Mouse (Mus musculus): ENCODE data around the gene Fsd1. TPM values are rescaled to one million over a fixed set of nuclear protein-coding genes. Genes with fewer than 3 reads are reported as not detected.

The Fsd1 gene
- polyA plus RNA-seq, 1 experiment from 2014 or later, result 0.22 TPM

DNA sequence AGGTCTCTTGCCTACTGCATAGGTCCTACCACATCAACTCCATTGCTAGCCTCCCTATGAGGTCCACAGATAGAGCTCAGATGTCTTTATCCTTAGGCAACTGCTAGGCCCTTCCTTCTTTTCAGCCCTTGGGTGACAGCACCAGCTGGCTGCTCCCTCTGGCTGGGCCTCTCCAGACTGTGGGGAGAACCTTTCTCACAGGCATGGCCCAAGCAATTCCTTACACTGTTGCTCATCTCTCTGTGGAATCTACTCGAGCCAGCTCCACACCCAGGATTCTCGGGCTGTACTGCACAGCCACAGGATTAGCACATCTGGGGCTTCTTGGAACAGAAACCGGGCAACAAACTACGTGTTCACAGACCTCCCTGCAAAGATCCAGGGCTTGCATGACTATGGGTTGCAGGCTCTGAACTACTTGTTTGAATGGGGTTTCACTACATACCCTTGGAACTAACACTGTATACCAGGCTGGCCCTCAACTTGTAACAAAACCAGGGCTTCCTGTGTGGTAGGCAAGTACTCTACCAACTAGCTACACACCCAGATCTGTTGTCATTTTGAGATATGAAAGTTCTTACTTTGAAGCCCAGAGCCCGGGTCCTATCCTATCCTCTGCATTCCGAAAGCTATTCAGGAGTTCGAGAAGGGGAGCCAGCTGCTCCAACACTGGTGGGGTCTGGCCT lies 47.9 kb downstream of the Fsd1 start:
- no peak overlapping the region for H3K9ac ChIP-seq (ENCODE audit: low read depth, low read length)
- WGBS (ENCODE audit: insufficient replicate concordance), result 76% methylated on average over 7 of the region's 7 CpGs

DNA sequence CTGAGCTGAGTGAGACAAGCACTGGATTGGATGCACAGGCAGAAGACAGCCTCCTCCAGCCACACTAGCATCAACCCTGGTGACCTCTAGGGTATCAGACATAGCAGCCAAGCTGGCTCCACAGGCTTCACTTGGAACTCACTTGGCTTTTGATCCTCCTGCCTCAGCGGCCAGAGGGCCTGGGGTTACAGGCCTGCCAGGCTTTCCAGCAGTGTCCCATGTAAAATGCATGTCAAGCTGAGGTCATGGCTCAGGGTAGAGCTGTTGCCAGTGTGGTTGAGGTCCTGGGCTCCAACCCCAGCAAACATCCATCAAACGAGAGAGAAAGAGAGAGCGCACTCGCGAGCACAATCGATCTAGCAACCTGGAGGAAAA lies 48.4 kb downstream of the Fsd1 start:
- H3K4me2 ChIP-seq (ENCODE audit: low read depth, low read length), result peak overlapping the region; percentile 83
- H3K36me3 ChIP-seq (ENCODE audit: control insufficient read depth, insufficient read depth), result no peaks in the 10 kb centered on the region
- no peak overlapping the region; the same call in 1 of the 2 replicates for H3K27ac ChIP-seq (ENCODE audit: low read length)
- WGBS (ENCODE audit: insufficient replicate concordance), result 77% methylated on average over 6 of the region's 6 CpGs
- H3K9me3 ChIP-seq (replicated peaks; ENCODE audit: control insufficient read depth, low read length), result no peaks in the 10 kb centered on the region
- H3K4me3 ChIP-seq (ENCODE audit: low read depth, low read length), result peak overlapping the region; percentile 93
- H3K4me1 ChIP-seq (ENCODE audit: control insufficient read depth, low read depth, low read length), result peaks cover 55% of the 10 kb centered on the region
- no peak for ATAC-seq (ENCODE audit: low read depth)
- peak overlapping the region; percentile 98 for H3K9ac ChIP-seq (ENCODE audit: low read depth, low read length)
- H3K27me3 ChIP-seq (ENCODE audit: control insufficient read depth, insufficient read depth, low read depth, low read length), result no peaks in the 10 kb centered on the region

More for the DNA sequence above, 47.9 kb downstream of the Fsd1 start:
- H3K4me3 ChIP-seq (ENCODE audit: low read depth, low read length), result peak overlapping the region; percentile 93; the same call in 1 of the 2 replicates
- H3K4me1 ChIP-seq (ENCODE audit: control insufficient read depth, low read depth, low read length), result peaks cover 55% of the 10 kb centered on the region
- no peaks in the 10 kb centered on the region for H3K9me3 ChIP-seq (replicated peaks; ENCODE audit: control insufficient read depth, low read length)
- H3K27ac ChIP-seq (ENCODE audit: low read length), result no peak overlapping the region
- no peak overlapping the region for H3K4me2 ChIP-seq (ENCODE audit: low read depth, low read length)
- ATAC-seq (ENCODE audit: low read depth), result no peak
- H3K36me3 ChIP-seq (ENCODE audit: control insufficient read depth, insufficient read depth), result no peaks in the 10 kb centered on the region
- H3K27me3 ChIP-seq (ENCODE audit: control insufficient read depth, insufficient read depth, low read depth, low read length), result no peaks in the 10 kb centered on the region

DNA sequence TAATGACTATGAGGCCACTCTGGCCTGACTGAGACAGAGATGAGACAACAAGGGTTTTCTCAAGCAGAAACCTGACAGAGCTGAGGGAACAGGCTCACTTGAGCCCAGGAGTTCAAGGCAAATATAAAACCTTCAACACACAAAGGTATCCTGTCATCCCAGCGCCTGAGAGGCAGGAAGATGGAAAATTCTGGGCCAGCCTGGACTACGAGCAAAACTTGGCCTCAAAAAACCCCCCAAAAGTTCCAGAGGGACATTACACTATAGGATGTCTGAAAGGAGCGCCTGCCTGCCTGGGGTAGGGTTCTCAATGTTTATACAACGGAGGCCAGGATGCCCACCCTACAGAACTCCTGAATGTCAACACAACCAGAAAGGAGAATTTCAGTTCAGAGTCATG lies 48.9 kb downstream of the Fsd1 start:
- no peak for ATAC-seq (ENCODE audit: low read depth)
- WGBS (ENCODE audit: insufficient replicate concordance), result 55% methylated on average over 4 of the region's 4 CpGs
- no peaks in the 10 kb centered on the region for H3K36me3 ChIP-seq (ENCODE audit: control insufficient read depth, insufficient read depth)

DNA sequence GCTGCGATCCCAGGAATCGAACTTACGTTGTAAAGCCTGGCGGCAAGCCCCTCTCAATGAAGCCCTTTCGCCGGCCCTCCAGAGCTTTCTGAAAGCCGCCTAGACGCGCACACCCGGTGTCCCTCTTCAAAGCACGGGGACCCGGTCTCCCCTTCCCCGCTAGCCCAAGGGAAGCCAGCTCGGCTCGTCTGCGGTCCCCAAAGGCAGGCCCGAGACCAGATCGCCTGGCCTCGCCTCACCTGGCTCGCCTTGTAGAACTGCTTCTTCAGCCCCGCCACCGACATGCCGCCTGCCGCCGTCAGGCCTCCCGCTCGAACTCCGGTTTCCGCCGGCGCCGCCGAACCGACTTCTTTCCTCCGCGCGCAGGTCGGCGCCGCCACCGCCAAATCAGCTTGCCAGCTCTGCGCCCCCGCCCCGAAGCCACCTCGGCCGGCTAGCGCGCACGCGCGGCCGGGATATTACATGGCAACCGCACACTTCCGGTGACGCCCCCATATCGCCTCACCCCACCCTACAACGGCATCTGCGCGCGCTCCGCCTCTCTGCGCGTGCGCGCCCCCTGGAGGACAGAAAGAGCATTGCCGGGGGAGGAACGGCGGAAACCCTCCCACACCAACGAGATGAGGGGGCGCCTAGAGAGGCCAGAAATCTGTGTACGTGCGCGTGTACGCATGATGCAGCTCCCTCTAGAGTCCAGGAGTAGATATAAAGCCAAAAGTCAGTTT lies 50.0 kb downstream of the Fsd1 start, which contains the start of gene Sh3gl1:
Gene Sh3gl1 (minus strand): TSS at position 460 of the 725 bp plus-strand sequence.
- Histone ChIP-seq H3K4me1 (ENCODE audit: control insufficient read depth, low read depth, low read length) (peaks cover 49% of the 10 kb centered on the region), H3K9me3 (replicated peaks; ENCODE audit: control insufficient read depth, low read length) (no peaks in the 10 kb centered on the region), H3K27me3 (ENCODE audit: control insufficient read depth, insufficient read depth, low read depth, low read length) (no peaks in the 10 kb centered on the region), H3K4me3 (ENCODE audit: low read depth, low read length) (peak within 1 kb of the TSS; percentile 93), H3K27ac (ENCODE audit: low read length) (peak within 1 kb of the TSS; percentile 93), H3K36me3 (ENCODE audit: control insufficient read depth, insufficient read depth) (no peaks in the 10 kb centered on the region), H3K4me2 (ENCODE audit: low read depth, low read length) (peak within 1 kb of the TSS; percentile 83), H3K9ac (ENCODE audit: low read depth, low read length) (peak within 1 kb of the TSS; percentile 98)
- under 1% methylated on average over 74 of the region's 74 CpGs for WGBS (ENCODE audit: insufficient replicate concordance)
- peak; percentile 89 for ATAC-seq (ENCODE audit: low read depth)

More for the DNA sequence above, 48.9 kb downstream of the Fsd1 start:
- Histone ChIP-seq H3K4me2 (ENCODE audit: low read depth, low read length) (peak overlapping the region; percentile 83), H3K4me3 (ENCODE audit: low read depth, low read length) (peak overlapping the region; percentile 93), H3K27ac (ENCODE audit: low read length) (peak overlapping the region; percentile 11; the same call in 1 of the 2 replicates), H3K27me3 (ENCODE audit: control insufficient read depth, insufficient read depth, low read depth, low read length) (no peaks in the 10 kb centered on the region), H3K9me3 (replicated peaks; ENCODE audit: control insufficient read depth, low read length) (no peaks in the 10 kb centered on the region), H3K9ac (ENCODE audit: low read depth, low read length) (peak overlapping the region; percentile 98), H3K4me1 (ENCODE audit: control insufficient read depth, low read depth, low read length) (peaks cover 55% of the 10 kb centered on the region)

DNA sequence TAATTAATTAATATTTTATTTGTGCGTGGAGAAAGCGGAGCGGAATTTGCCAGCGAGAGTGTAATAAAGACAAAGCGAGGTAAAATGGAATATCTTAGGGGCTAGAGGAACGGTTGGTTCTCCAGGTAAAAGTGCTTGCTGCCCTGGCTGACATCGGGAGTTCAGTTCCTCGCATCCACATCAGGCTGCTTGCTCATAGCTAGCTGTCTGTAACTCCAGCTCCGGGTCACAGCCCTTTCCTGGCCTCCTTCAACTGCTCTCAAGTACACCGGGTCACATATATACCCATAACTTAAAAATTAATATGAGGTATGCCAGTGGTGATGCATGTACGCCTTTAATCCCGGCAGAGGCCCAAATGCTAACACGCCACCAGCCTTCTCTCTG lies 50.6 kb downstream of the Fsd1 start:
- Histone ChIP-seq H3K36me3 (ENCODE audit: control insufficient read depth, insufficient read depth) (no peaks in the 10 kb centered on the region), H3K4me3 (ENCODE audit: low read depth, low read length) (peak overlapping the region; percentile 93), H3K4me2 (ENCODE audit: low read depth, low read length) (peak overlapping the region; percentile 65), H3K9me3 (replicated peaks; ENCODE audit: control insufficient read depth, low read length) (no peaks in the 10 kb centered on the region), H3K9ac (ENCODE audit: low read depth, low read length) (peak overlapping the region; percentile 52), H3K27ac (ENCODE audit: low read length) (0 out of 2 replicates have a peak overlapping the region, but pooled peaks have one; percentile 16), H3K27me3 (ENCODE audit: control insufficient read depth, insufficient read depth, low read depth, low read length) (no peaks in the 10 kb centered on the region), H3K4me1 (ENCODE audit: control insufficient read depth, low read depth, low read length) (peaks cover 50% of the 10 kb centered on the region)
- ATAC-seq (ENCODE audit: low read depth), result no peak
- 34% methylated on average over 13 of the region's 13 CpGs for WGBS (ENCODE audit: insufficient replicate concordance)

DNA sequence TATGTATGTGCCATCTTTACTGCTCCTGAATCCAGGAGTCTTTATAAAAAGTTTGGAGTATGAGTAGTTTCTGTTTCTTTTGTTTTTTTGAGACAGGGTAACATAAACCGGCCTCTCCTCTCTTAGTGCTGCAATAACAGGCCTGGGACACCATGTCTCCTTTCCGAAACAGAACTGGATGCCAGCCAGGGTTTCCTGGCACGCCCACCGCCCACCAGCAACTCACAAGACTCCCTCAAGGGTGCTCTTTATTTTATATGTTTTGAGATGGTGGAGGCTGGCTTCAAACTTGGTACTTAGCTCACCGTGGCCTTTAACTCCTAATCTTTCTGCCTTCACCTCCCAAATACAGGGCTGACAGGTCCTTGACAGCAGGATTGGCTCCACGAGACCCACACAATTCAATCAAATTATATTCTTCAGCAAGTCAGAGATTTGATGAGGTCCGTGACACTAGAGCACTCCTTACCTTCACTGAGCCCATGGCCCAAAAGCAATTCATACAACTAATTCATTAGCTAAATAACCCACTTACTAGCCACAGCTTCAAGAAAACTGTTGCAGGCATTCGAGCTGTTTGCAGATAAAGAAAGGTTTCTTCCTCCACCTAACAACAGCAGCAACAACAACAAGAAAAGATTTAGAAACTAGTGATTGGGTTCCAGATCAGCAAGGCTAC lies 52.4 kb downstream of the Fsd1 start:
- H3K4me3 ChIP-seq (ENCODE audit: low read depth, low read length), result no peak overlapping the region
- WGBS (ENCODE audit: insufficient replicate concordance), result 76% methylated on average over 8 of the region's 8 CpGs
- H3K27ac ChIP-seq (ENCODE audit: low read length), result 0 out of 2 replicates have a peak overlapping the region, but pooled peaks have one; percentile 20
- peaks cover 34% of the 10 kb centered on the region for H3K4me1 ChIP-seq (ENCODE audit: control insufficient read depth, low read depth, low read length)
- H3K36me3 ChIP-seq (ENCODE audit: control insufficient read depth, insufficient read depth), result peaks cover 3% of the 10 kb centered on the region
- no peak for ATAC-seq (ENCODE audit: low read depth)
- no peaks in the 10 kb centered on the region for H3K27me3 ChIP-seq (ENCODE audit: control insufficient read depth, insufficient read depth, low read depth, low read length)
- no peak overlapping the region for H3K9ac ChIP-seq (ENCODE audit: low read depth, low read length)
- H3K4me2 ChIP-seq (ENCODE audit: low read depth, low read length), result no peak overlapping the region
- no peaks in the 10 kb centered on the region for H3K9me3 ChIP-seq (replicated peaks; ENCODE audit: control insufficient read depth, low read length)

DNA sequence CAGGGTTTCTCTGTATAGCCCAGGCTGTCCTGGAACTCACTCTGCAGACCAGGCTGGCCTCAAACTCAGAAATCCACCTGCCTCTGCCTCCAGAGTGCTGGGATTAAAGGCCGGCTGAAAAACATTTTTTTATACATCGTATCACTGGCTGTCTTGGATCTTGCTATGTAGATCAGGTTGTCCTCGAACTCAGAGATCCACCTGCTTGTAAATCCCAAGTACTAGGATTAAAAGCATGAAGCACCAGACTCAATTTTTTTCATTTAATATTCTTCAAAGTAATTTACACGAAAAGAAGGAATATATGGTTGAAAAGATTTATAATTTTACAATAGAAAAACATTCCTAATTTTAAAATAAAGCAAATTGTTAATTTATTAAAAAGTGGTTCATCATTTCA lies 53.0 kb downstream of the Fsd1 start:
- WGBS (ENCODE audit: insufficient replicate concordance), result 61% methylated on average over 4 of the region's 4 CpGs
- peak overlapping the region; percentile 75 for H3K4me3 ChIP-seq (ENCODE audit: low read depth, low read length)
- H3K4me1 ChIP-seq (ENCODE audit: control insufficient read depth, low read depth, low read length), result peaks cover 29% of the 10 kb centered on the region
- 0 out of 2 replicates have a peak overlapping the region, but pooled peaks have one; percentile 20 for H3K27ac ChIP-seq (ENCODE audit: low read length)
- peak overlapping the region; percentile 81 for H3K4me2 ChIP-seq (ENCODE audit: low read depth, low read length)
- peak overlapping the region; percentile 71; the same call in 1 of the 2 replicates for H3K9ac ChIP-seq (ENCODE audit: low read depth, low read length)
- no peaks in the 10 kb centered on the region for H3K27me3 ChIP-seq (ENCODE audit: control insufficient read depth, insufficient read depth, low read depth, low read length)
- no peaks in the 10 kb centered on the region for H3K9me3 ChIP-seq (replicated peaks; ENCODE audit: control insufficient read depth, low read length)
- ATAC-seq (ENCODE audit: low read depth), result no peak
- peaks cover 9% of the 10 kb centered on the region for H3K36me3 ChIP-seq (ENCODE audit: control insufficient read depth, insufficient read depth)

DNA sequence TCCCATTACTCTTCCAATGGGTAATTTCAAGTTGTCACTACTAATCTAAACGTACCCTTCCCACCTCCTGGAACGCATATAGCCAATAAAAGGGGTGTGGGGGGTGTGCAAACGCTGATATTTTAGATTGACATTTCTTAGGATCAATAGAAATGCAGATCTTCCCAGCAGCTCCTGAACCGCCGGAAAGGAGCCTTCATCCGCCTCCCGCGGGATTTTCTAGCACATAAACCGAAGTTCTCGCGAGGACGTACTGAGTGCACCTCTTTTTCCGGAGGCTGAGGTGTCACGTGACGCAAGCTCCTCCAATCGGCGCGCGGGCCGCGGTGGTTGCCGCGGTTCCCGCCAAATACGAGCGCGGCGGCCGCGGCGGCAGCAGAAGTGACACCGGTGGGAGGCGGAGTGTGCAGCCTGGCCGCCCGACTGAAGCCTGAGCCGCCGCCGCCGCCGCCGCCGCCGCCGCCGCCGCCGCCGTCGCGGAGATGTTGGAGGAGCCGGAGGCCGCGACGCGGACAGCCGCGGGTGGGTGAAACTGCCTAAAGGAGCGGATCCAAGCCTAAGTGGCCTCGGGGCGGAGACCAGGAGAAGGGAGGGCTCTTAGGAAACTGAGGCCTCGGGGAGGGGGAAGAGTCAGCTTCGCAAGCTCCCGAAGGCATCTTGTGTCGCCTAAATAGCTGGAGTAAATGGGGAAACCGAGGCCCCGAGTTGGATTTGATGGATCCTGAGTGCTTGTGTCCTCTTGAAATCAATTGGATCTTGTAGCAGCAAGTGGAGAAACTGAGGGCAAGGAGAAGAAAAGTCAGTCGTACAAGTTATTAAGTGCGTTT lies 53.9 kb downstream of the Fsd1 start, which contains the start of gene Chaf1a:
Gene Chaf1a (plus strand): TSS at position 410 of the 827 bp plus-strand sequence.
- peak within 1 kb of the TSS; percentile 72 for H3K9ac ChIP-seq (ENCODE audit: low read depth, low read length)
- ATAC-seq (ENCODE audit: low read depth), result peak; percentile 73
- peak within 1 kb of the TSS; percentile 83 for H3K27ac ChIP-seq (ENCODE audit: low read length)
- H3K9me3 ChIP-seq (replicated peaks; ENCODE audit: control insufficient read depth, low read length), result no peaks in the 10 kb centered on the region
- under 1% methylated on average over 68 of the region's 68 CpGs for WGBS (ENCODE audit: insufficient replicate concordance)
- H3K36me3 ChIP-seq (ENCODE audit: control insufficient read depth, insufficient read depth), result peaks cover 11% of the 10 kb centered on the region
- peaks cover 20% of the 10 kb centered on the region for H3K4me1 ChIP-seq (ENCODE audit: control insufficient read depth, low read depth, low read length)
- H3K4me2 ChIP-seq (ENCODE audit: low read depth, low read length), result peak within 1 kb of the TSS; percentile 81
- no peaks in the 10 kb centered on the region for H3K27me3 ChIP-seq (ENCODE audit: control insufficient read depth, insufficient read depth, low read depth, low read length)
- peak within 1 kb of the TSS; percentile 75 for H3K4me3 ChIP-seq (ENCODE audit: low read depth, low read length)

All from liver, embryonic 16.5 days (tissue).